Comparison of ENCODE assay signal across 35 mouse cellular contexts in genomic region chr19:16715249-16715648, GRCm38 (mm10).
"Had no signal": no experiment of that assay in that cellular context is flagged by ENCODE, and none has a peak within 500 bp of the region (broad histone marks: within the 10 kb centered on the region; RNA-seq: fewer than 3 reads in every experiment).

No protein-coding gene starts in this region.

- H3K9ac ChIP-seq: heart, embryonic 12.5 days; heart, embryonic 13.5 days; heart, embryonic 15.5 days; hindbrain, embryonic 12.5 days; hindbrain, embryonic 13.5 days; hindbrain, embryonic 14.5 days; hindbrain, embryonic 15.5 days; intestine, embryonic 15.5 days; kidney, embryonic 15.5 days had no signal

- H3K9me3 ChIP-seq: heart, embryonic 10.5 days; heart, embryonic 12.5 days; heart, embryonic 13.5 days; heart, embryonic 15.5 days; hindbrain, embryonic 10.5 days; hindbrain, embryonic 12.5 days; hindbrain, embryonic 13.5 days; hindbrain, embryonic 15.5 days; intestine, embryonic 15.5 days; kidney, embryonic 15.5 days had no signal

- H3K4me1 ChIP-seq: heart, embryonic 10.5 days; heart, embryonic 12.5 days; heart, embryonic 13.5 days; heart, embryonic 15.5 days; hindbrain, embryonic 10.5 days; hindbrain, embryonic 12.5 days; hindbrain, embryonic 13.5 days; hindbrain, embryonic 15.5 days; intestine, embryonic 15.5 days; kidney, embryonic 15.5 days had no signal

- H3K27ac ChIP-seq: heart, embryonic 10.5 days; heart, embryonic 13.5 days; heart, embryonic 15.5 days; hindbrain, embryonic 10.5 days; hindbrain, embryonic 12.5 days; hindbrain, embryonic 13.5 days; hindbrain, embryonic 14.5 days; hindbrain, embryonic 15.5 days; hindbrain, postnatal 0 days; intestine, embryonic 15.5 days; kidney, embryonic 15.5 days; kidney, postnatal 0 days; layer of hippocampus, adult 2 months; left cerebral cortex, adult 2 months had no signal

- ATAC-seq: hindbrain, embryonic 16.5 days; hindbrain, postnatal 0 days; intestine, embryonic 15.5 days; intestine, embryonic 16.5 days; intestine, postnatal 0 days had no signal

- H3K4me3 ChIP-seq: heart, embryonic 10.5 days; heart, embryonic 12.5 days; heart, embryonic 13.5 days; heart, embryonic 15.5 days; hindbrain, embryonic 10.5 days; hindbrain, embryonic 12.5 days; hindbrain, embryonic 13.5 days; hindbrain, embryonic 15.5 days; intestine, embryonic 15.5 days; kidney, embryonic 15.5 days; layer of hippocampus, adult 2 months; left cerebral cortex, adult 2 months had no signal

- H3K36me3 ChIP-seq: intestine, embryonic 15.5 days had no signal

- H3K27me3 ChIP-seq: heart, embryonic 12.5 days; heart, embryonic 13.5 days; heart, embryonic 15.5 days; hindbrain, embryonic 12.5 days; hindbrain, embryonic 13.5 days; hindbrain, embryonic 15.5 days; intestine, embryonic 15.5 days; kidney, embryonic 15.5 days had no signal

- DNase-seq: heart, postnatal 10 days; heart, postnatal 14 days; heart, postnatal 36 days; heart, postnatal 4 days; kidney, adult 11 months; kidney, adult 18-20 months; kidney, adult 2 months; kidney, adult 8-10 months; kidney, adult 9 months; kidney, postnatal 10 days; kidney, postnatal 14 days; kidney, postnatal 25 days; kidney, postnatal 36 days; kidney, postnatal 4 days; layer of hippocampus, adult 9-11 months; layer of hippocampus, postnatal 36 days had no signal

- H3K4me2 ChIP-seq: heart, embryonic 11.5 days; heart, embryonic 12.5 days; heart, embryonic 13.5 days; heart, embryonic 15.5 days; hindbrain, embryonic 12.5 days; hindbrain, embryonic 13.5 days; hindbrain, embryonic 14.5 days; hindbrain, embryonic 15.5 days; intestine, embryonic 15.5 days; kidney, embryonic 15.5 days had no signal
